Mouse (Mus musculus) hindbrain, embryonic 15.5 days (tissue): ENCODE results near the gene BC030499. TPM values are rescaled to one million over a fixed set of nuclear protein-coding genes. Genes with fewer than 3 reads are reported as not detected.
"Not testable (repeated sequence)": the region's sequence is repeated elsewhere in the genome, so short reads cannot be mapped to it uniquely, and the experiment has no call there.

Experiments used
- ATAC-seq: fragments of 200-750 bp; cut with Nextera tagmentation; 2 replicates; pipeline ENCODE4 v1.8.0; 2017; ENCODE audit warnings: low read depth, moderate number of reproducible peaks, moderate TSS enrichment; ENCODE audit not compliant: low FRiP score
- H3K27ac ChIP-seq: fragments of 300-500 bp; sonication (generic); replicated peaks from 2 replicates; pipeline ENCODE4 v1.5.1; 2015; ENCODE audit warnings: mild to moderate bottlenecking, inconsistent platforms
- H3K27me3 ChIP-seq: fragments of 300-500 bp; sonication (generic); 2 replicates; pipeline ENCODE4 v1.6.1; 2015; ENCODE audit warnings: control low read depth, inconsistent platforms
- H3K36me3 ChIP-seq: fragments of 300-500 bp; sonication (generic); 2 replicates; pipeline ENCODE4 v1.6.1; 2015; ENCODE audit warnings: control low read depth, inconsistent platforms
- H3K4me1 ChIP-seq: fragments of 300-500 bp; sonication (generic); replicated peaks from 2 replicates; pipeline ENCODE4 v1.6.1; 2015; ENCODE audit warnings: control low read depth, inconsistent platforms
- H3K4me2 ChIP-seq: fragments of 300-500 bp; sonication (generic); 2 replicates; pipeline ENCODE4 v1.6.1; 2015; ENCODE audit warnings: moderate library complexity, mild to moderate bottlenecking, inconsistent platforms
- H3K4me3 ChIP-seq: fragments of 300-500 bp; sonication (generic); 2 replicates; pipeline ENCODE4 v1.5.1; 2015; ENCODE audit warnings: mild to moderate bottlenecking, inconsistent platforms
- H3K9ac ChIP-seq: fragments of 300-500 bp; sonication (generic); 2 replicates; pipeline ENCODE4 v1.6.1; 2015; ENCODE audit warnings: inconsistent platforms
- H3K9me3 ChIP-seq: fragments of 300-500 bp; sonication (generic); 2 replicates; pipeline ENCODE4 v1.6.1; 2016; ENCODE audit warnings: control low read depth, inconsistent platforms
- WGBS: fragments of 180-500 bp; shearing (Covaris S2); methylation state at CpG from one replicate; pipeline ENCODE4 v1.1.7; 2015; 5-methylcytosine and 5-hydroxymethylcytosine counted together
- polyA plus RNA-seq: library from polyadenylated mRNA; unstranded; fragments of >200 nt; fragmentation: Nextera tagmentation; extraction: Ambion mirVana; gene quantifications from 2 replicates; pipeline ENCODE4 v1.2.1, GENCODE M21; 2015

BC030499 gene
- polyA plus RNA-seq, 1 experiment from 2014 or later: 0.32 TPM

DNA sequence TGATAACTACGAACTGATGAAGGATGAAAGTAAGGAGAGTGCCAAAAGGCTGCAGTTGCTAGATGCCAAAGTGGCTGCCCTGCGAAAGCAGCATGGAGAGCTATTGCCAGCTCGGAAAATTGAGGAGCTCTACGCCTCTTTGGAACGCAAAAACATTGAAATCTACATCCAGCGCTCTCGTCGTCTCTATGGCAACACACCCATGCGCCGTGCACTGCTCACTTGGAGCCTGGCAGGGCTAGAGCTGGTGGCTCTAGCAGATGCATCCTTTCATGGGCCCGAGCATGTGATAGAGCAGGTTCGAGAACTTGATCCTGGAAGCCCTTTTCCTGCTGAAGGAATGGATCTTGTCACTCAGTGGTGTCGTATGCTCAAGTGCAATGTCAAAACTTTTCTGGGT, 18.7 kb upstream of the BC030499 start:
- H3K36me3 ChIP-seq: peaks cover 85% of the 10 kb centered on the region
- H3K27me3 ChIP-seq: no peaks in the 10 kb centered on the region
- H3K9ac ChIP-seq: no peak overlapping the region
- no peak overlapping the region for H3K27ac ChIP-seq
- no peak for ATAC-seq
- H3K4me3 ChIP-seq: no peak overlapping the region
- 0 out of 2 replicates have a peak, but pooled peaks cover 6% of the 10 kb centered on the region for H3K4me1 ChIP-seq
- no peaks in the 10 kb centered on the region for H3K9me3 ChIP-seq
- no peak overlapping the region for H3K4me2 ChIP-seq
- 85% methylated on average over 13 of the region's 13 CpGs for WGBS

DNA sequence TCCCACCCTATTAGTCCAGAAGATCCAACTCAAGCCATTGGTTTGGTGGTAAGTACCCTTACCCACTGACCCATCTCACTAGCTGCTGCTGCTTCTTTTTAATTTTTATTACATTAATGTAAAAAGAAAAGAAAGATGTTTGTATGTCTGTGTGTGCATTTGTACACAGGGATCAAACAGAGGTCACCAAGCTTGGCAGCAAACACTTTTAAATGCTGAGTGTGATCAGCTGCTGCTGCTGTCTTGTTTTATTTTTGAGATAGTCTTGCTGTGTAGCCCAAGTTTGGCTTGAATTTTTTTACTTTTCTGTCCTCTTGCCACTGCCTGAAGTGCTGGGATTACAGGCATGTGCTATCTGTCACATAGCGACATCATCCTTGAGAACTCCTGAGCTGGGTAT, 15.0 kb upstream of the BC030499 start:
- no peak overlapping the region for H3K4me3 ChIP-seq
- WGBS: 97% methylated on average over 1 of the region's 1 CpGs

DNA sequence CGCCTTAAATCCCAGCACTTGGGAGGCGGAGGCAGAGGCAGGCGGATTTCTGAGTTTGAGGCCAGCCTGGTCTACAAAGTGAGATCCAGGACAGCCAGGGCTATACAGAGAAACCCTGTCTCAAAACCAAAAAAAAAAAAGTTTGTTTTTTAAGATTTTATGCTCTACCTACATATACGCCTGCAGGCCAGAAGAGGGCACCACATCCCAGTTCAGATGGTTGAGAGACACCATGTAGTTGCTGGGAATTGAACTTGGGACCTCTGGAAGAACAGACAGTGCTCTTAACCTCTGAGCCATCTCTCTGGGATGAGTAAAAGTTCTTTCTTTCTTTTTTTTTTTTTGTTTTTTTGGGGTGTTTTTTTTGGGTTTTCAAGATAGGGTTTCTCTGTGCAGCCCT, 14.5 kb upstream of the BC030499 start:
- H3K9ac ChIP-seq, H3K9me3 ChIP-seq, H3K27ac ChIP-seq, H3K27me3 ChIP-seq, H3K4me3 ChIP-seq, H3K4me2 ChIP-seq, H3K4me1 ChIP-seq, ATAC-seq: not testable (repeated sequence)
- WGBS: 96% methylated on average over 4 of the region's 4 CpGs
- H3K36me3 ChIP-seq: peaks cover 100% of the 10 kb centered on the region

More for the DNA sequence above, 15.0 kb upstream of the BC030499 start:
- no peak overlapping the region for H3K9ac ChIP-seq
- no peaks in the 10 kb centered on the region for H3K27me3 ChIP-seq
- no peak overlapping the region for H3K4me2 ChIP-seq
- H3K36me3 ChIP-seq: peaks cover 97% of the 10 kb centered on the region
- no peaks in the 10 kb centered on the region for H3K9me3 ChIP-seq
- H3K4me1 ChIP-seq: 0 out of 2 replicates have a peak, but pooled peaks cover 6% of the 10 kb centered on the region
- no peak for ATAC-seq
- H3K27ac ChIP-seq: no peak overlapping the region

DNA sequence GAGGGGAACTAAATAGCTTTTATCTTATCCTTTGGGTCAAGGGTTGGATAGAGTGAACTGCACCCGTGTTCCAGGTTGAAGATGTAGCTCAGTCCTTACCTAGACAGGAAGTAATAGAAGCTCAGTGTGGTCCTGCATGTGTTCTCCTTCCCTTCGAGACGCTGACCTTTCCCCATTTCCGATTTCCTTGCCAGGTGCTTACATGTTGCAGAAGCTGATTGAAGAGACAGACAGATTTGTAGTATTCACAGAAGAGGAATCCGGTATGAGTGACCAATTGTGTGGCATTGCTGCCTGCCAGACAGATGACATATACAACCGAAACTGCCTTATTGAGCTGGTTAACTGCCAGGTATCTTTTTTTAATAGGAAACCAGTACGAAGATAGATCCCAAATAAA, 11.8 kb upstream of the BC030499 start:
- Histone ChIP-seq H3K27me3 (no peaks in the 10 kb centered on the region), H3K4me1 (no peaks in the 10 kb centered on the region), H3K36me3 (peaks cover 100% of the 10 kb centered on the region), H3K4me2 (no peak overlapping the region), H3K9me3 (no peaks in the 10 kb centered on the region), H3K27ac (no peak overlapping the region), H3K4me3 (no peak overlapping the region), H3K9ac (no peak overlapping the region)
- WGBS: 91% methylated on average over 7 of the region's 7 CpGs
- no peak for ATAC-seq

DNA sequence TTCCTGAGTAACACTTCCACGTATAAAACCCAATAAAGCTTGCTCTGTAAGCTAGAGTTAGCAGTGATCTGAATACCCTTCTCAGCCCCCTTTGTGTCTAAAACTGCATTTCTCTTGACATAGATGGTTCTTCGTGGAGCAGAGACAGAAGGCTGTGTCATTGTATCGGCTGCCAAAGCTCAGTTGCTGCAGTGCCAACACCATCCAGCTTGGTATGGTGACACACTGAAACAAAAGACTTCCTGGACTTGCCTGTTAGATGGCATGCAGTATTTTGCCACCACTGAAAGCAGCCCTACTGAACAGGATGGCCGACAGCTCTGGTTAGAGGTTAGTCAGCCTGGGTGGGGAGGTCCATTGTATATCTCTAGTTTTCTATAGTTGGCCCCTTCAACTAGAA, 11.1 kb upstream of the BC030499 start:
- no peak overlapping the region for H3K4me2 ChIP-seq
- H3K27ac ChIP-seq: 0 out of 2 replicates have a peak overlapping the region, but pooled peaks have one; percentile 20
- H3K36me3 ChIP-seq: peaks cover 100% of the 10 kb centered on the region
- H3K4me1 ChIP-seq: no peaks in the 10 kb centered on the region
- no peak for ATAC-seq
- no peaks in the 10 kb centered on the region for H3K27me3 ChIP-seq
- no peaks in the 10 kb centered on the region for H3K9me3 ChIP-seq
- no peak overlapping the region for H3K4me3 ChIP-seq
- WGBS: 79% methylated on average over 4 of the region's 4 CpGs
- no peak overlapping the region for H3K9ac ChIP-seq

DNA sequence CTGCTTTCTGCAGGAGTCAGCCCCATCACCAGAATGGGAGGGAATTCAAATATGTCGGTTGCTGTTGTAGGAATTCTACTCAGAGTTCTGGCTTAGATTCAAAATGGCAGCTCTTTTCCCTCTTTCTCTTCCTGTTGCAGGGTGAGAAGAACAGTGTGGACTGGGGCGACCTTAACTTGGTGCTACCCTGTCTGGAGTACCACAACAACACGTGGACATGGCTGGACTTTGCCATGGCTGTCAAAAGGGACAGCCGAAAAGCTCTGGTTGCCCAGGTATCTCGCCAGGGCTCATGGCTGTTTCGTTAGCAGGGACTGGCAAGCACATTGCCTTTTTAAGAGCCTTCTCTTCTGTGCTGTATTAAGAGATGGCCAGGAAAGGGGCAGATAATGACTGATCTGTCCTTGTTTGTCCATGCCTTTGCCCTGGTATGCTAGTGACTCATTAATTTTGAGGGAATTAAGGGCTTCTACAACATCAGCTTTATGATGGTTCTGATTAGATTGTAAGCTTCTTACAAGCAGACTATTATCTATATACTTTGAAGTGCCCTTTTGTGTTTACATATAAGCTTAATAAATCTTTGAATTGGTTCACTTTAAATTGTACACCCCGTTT, 1.4 kb upstream of the BC030499 start:
- H3K4me2 ChIP-seq: no peak overlapping the region
- H3K36me3 ChIP-seq: peaks cover 76% of the 10 kb centered on the region
- no peak overlapping the region for H3K9ac ChIP-seq
- ATAC-seq: no peak
- H3K4me1 ChIP-seq: no peaks in the 10 kb centered on the region
- no peak overlapping the region for H3K27ac ChIP-seq
- 96% methylated on average over 7 of the region's 7 CpGs for WGBS
- H3K9me3 ChIP-seq: no peaks in the 10 kb centered on the region
- H3K4me3 ChIP-seq: no peak overlapping the region
- H3K27me3 ChIP-seq: no peaks in the 10 kb centered on the region

DNA sequence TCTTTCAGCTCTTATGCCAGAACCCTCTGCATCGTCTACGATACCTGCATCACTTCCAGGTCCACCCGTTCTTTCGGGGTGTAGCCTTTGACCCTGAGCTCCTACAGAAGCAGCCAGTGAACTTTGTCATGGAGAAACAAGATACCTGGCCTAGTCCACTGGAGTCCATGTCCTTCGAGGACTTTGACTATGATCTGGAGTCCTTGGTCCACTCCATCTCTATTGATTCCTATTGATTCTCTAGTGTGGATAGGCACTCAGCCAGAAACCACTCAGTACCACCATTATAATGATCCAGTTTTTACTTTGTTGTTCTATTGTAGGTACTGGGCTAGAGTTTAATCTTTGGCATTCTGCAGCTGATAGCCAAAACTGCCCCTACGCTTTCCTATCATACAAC, 3.9 kb downstream of the BC030499 start:
- WGBS: 95% methylated on average over 6 of the region's 6 CpGs
- ATAC-seq: no peak

DNA sequence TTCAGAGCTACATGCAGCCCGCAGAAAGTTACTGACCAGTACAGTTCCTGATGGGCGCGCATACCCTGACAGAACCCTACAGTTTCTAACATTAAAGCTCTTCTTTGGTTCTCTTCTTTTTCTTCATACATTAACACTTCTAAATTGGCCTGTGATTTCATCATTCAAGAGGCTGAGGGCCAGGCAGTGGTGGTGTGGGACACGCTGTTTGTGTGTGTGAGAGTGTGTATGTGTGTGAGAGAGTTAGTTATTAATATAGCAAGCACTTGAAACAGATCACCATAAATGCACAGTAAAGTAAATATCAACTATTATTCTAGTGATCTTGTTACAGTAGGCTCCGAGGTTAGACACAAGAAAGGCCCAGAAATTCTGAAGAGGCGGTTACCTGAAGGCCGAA, 10.3 kb downstream of the BC030499 start:
- peak overlapping the region; percentile 68 for H3K27ac ChIP-seq
- H3K36me3 ChIP-seq: no peaks in the 10 kb centered on the region
- H3K9ac ChIP-seq: peak overlapping the region; percentile 56
- peak overlapping the region; percentile 64 for H3K4me3 ChIP-seq
- peak overlapping the region; percentile 100 for H3K4me2 ChIP-seq
- 74% methylated on average over 7 of the region's 7 CpGs for WGBS
- no peaks in the 10 kb centered on the region for H3K9me3 ChIP-seq
- no peaks in the 10 kb centered on the region for H3K27me3 ChIP-seq
- peaks cover 12% of the 10 kb centered on the region for H3K4me1 ChIP-seq
- ATAC-seq: no peak

More for the DNA sequence above, 3.9 kb downstream of the BC030499 start:
- no peaks in the 10 kb centered on the region for H3K4me1 ChIP-seq
- no peaks in the 10 kb centered on the region for H3K27me3 ChIP-seq
- H3K4me2 ChIP-seq: no peak overlapping the region
- no peak overlapping the region for H3K9ac ChIP-seq
- no peaks in the 10 kb centered on the region for H3K9me3 ChIP-seq
- no peak overlapping the region for H3K27ac ChIP-seq
- no peak overlapping the region for H3K4me3 ChIP-seq
- H3K36me3 ChIP-seq: peaks cover 28% of the 10 kb centered on the region

DNA sequence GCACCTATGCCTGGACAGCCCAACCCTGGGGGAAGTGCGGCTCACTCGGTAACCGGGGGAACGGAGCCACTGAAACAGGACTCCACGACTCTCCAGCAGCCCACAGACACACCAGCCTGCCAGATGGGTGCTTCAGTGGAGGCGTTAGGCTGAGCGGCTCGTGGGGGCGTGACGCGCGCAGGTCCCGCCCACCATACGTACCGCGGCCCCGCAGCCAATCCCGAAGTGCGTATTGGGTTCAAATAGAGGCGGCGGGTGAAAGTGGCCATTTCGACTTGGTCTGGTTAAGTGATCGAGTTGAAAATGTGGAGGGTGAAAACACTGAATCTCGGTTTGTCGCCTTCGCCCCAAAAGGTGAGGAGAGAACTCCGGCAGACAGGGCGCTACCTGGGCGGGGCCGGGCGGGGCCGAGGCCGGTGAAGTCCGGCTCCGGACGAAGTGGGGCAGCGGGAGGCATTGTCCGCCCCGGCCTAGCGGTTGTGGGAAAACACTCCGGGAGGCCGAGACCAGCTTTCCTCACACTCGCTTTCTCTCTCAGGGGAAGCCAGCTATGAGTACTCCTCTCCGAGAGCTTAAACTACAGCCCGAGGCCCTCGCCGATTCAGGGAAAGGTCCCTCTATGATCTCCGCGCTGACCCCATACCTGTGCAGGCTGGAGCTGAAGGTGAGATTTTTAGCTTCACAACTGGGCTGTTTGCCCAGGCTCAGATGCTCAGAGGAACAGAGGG, 10.9 kb downstream of the BC030499 start, which contains the start of gene Spag5:
TSS of gene Spag5 (plus strand) at position 173 of the 728 bp plus-strand sequence.
- H3K27ac ChIP-seq: peak within 1 kb of the TSS; percentile 68
- no peaks in the 10 kb centered on the region for H3K9me3 ChIP-seq
- peak within 1 kb of the TSS; percentile 100 for H3K4me2 ChIP-seq
- under 1% methylated on average over 49 of the region's 49 CpGs for WGBS
- ATAC-seq: peak; percentile 99
- H3K36me3 ChIP-seq: no peaks in the 10 kb centered on the region
- H3K4me3 ChIP-seq: peak within 1 kb of the TSS; percentile 64
- H3K27me3 ChIP-seq: no peaks in the 10 kb centered on the region
- peaks cover 12% of the 10 kb centered on the region for H3K4me1 ChIP-seq
- H3K9ac ChIP-seq: peak within 1 kb of the TSS; percentile 56

DNA sequence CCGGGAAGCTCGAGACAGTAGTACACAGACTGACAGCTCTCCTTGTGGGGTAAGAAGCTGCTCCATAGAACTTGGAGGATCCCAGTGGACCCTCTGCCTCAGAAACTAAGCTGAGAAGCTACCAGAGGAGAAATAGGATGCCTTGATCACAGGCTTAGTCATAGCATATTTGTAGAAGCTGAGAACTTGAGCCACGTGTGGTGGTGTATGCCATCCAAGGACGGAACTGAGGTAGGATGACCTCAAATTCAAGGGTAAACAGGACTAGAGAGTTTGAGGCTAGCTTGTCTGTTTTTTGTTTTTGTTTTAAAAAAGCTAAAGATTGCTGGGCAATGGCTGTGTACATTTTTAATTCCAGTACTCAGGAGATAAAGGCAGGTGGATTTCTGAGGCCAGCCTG, 14.6 kb downstream of the BC030499 start:
- Histone ChIP-seq H3K4me2 (no peak overlapping the region), H3K27me3 (no peaks in the 10 kb centered on the region), H3K27ac (no peak overlapping the region), H3K4me1 (peaks cover 12% of the 10 kb centered on the region), H3K36me3 (no peaks in the 10 kb centered on the region), H3K4me3 (no peak overlapping the region), H3K9ac (no peak overlapping the region), H3K9me3 (no peaks in the 10 kb centered on the region)
- no peak for ATAC-seq
- WGBS: 94% methylated on average over 4 of the region's 4 CpGs

DNA sequence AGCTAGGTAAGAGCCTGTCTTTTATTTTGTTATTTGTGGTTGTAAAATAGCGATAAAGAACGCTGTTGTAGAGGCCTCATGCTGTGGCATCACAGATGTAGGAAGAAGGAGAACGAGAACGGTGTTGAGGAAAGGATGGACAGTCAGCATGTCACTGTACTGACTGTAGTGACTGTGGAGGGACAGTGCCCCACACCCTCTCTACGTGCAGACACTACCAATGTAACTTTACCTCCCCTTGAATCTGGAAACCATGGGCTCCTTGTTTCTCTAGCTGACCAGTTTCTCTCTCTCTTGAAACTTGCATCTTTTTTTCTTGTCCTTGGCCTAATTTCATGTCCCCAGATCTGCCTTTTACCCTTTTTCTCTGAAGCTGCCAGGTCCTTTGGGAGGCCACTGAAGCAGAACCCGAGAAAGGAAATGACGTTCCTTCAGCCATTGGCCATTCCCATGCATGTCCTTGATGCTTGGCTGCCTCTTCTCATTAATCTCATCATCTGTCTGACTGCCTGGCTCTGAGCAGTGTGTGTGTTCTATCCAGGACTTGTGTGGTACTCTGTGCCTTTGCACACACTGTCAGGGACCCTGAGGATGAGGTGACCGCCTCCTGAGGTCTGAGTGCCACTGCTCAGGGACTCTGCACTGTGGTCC, 20.3 kb downstream of the BC030499 start:
- Histone ChIP-seq H3K4me3 (no peak overlapping the region), H3K4me2 (no peak overlapping the region), H3K9ac (no peak overlapping the region), H3K4me1 (no peaks in the 10 kb centered on the region), H3K36me3 (peaks cover 2% of the 10 kb centered on the region; the same call in 1 of the 2 replicates), H3K27me3 (no peaks in the 10 kb centered on the region), H3K9me3 (no peaks in the 10 kb centered on the region), H3K27ac (no peak overlapping the region)
- 75% methylated on average over 8 of the region's 8 CpGs for WGBS
- 0 out of 2 replicates have a peak, but pooled peaks have one; percentile 27 for ATAC-seq

DNA sequence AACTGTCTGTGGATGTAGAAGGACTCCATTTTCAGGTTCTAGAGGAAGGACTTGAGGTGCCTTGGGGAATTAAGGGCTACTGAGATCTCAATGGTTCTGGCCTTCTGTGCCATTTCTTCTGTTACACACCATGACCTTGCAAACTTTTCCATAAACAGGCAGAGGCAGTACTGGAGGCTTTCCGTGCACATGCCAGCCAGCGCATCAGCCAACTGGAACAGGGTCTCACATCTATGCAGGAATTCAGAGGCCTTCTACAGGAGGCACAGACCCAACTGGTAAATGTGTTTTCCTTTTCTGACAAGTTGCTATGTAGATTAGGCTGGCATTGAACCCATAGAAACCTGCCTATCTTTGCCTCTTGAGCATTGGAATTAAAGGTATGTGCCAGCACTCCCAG, 23.0 kb downstream of the BC030499 start:
- 98% methylated on average over 2 of the region's 2 CpGs for WGBS
- Histone ChIP-seq H3K4me1 (no peaks in the 10 kb centered on the region), H3K36me3 (peaks cover 2% of the 10 kb centered on the region; the same call in 1 of the 2 replicates)

More for the DNA sequence above, 23.0 kb downstream of the BC030499 start:
- Histone ChIP-seq H3K27me3 (no peaks in the 10 kb centered on the region), H3K9ac (no peak overlapping the region), H3K27ac (no peak overlapping the region), H3K4me3 (no peak overlapping the region), H3K4me2 (no peak overlapping the region), H3K9me3 (no peaks in the 10 kb centered on the region)
- ATAC-seq: no peak
